Mouse (Mus musculus): ENCODE measurements at regions not wholly inside any gene's neighbourhood (a gene's known extent, or its start where the extent isn't known, plus 50 kb on each side); places are given as distances from the start of the nearest gene placed in this dataset.

- no peak overlapping the region for H3K4me2 ChIP-seq (replicated peaks; ENCODE audit: low read depth, low read length)
- no peaks in the 10 kb centered on the region for H3K4me1 ChIP-seq (ENCODE audit: insufficient read depth, low read length)
- no peak overlapping the region for H3K27ac ChIP-seq (ENCODE audit: low read length)
- 83% methylated on average over 2 of the region's 2 CpGs for WGBS
- H3K9ac ChIP-seq (replicated peaks; ENCODE audit: low read length) = no peak overlapping the region
- H3K27me3 ChIP-seq (ENCODE audit: insufficient read depth, low read length) = no peaks in the 10 kb centered on the region
- ATAC-seq (ENCODE audit: low FRiP score, low TSS enrichment) = no peak
- no peak overlapping the region for H3K4me3 ChIP-seq (ENCODE audit: low read length)
- H3K9me3 ChIP-seq (ENCODE audit: low read length) = no peaks in the 10 kb centered on the region
- H3K36me3 ChIP-seq (ENCODE audit: insufficient read depth, low read length) = no peaks in the 10 kb centered on the region
Observed at GRCm38 (mm10) chr4:26965831-26966230, 619.1 kb upstream of the Manea start.

DNA sequence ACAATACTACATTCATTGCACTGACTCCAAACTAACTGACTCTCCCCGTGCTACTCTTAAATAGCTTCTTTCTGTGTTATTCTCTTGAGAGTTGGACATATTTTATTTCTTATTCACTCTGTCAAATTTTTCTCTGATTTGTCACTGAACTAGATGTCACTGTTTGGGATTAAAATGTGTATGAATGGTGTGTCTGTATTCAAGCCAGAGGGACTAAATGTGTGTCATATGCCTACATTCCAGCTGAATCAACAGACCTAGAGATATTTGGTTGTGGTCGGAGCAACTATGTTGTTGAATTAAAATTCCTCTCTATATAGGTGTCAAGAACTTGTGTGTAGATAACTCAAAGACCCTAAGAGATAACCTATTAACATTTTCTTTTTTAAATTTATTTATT lies 618.2 kb upstream of the Manea start:
- H3K36me3 ChIP-seq (ENCODE audit: insufficient read depth, low read length) = no peaks in the 10 kb centered on the region
- no peak overlapping the region for H3K9ac ChIP-seq (replicated peaks; ENCODE audit: low read length)
- no peak for ATAC-seq (ENCODE audit: low FRiP score, low TSS enrichment)
- no peaks in the 10 kb centered on the region for H3K9me3 ChIP-seq (ENCODE audit: low read length)
- H3K4me2 ChIP-seq (replicated peaks; ENCODE audit: low read depth, low read length) = no peak overlapping the region
- no peaks in the 10 kb centered on the region for H3K27me3 ChIP-seq (ENCODE audit: insufficient read depth, low read length)
- H3K4me3 ChIP-seq (ENCODE audit: low read length) = no peak overlapping the region
- H3K4me1 ChIP-seq (ENCODE audit: insufficient read depth, low read length) = no peaks in the 10 kb centered on the region
- WGBS = 87% methylated on average over 2 of the region's 2 CpGs
- no peak overlapping the region for H3K27ac ChIP-seq (ENCODE audit: low read length)

- 91% methylated on average over 2 of the region's 2 CpGs for WGBS
- Histone ChIP-seq H3K27ac (ENCODE audit: low read length) (no peak overlapping the region), H3K4me3 (ENCODE audit: low read length) (no peak overlapping the region)
Observed at GRCm38 (mm10) chr4:26944617-26945016, 597.9 kb upstream of the Manea start.

GRCm38 (mm10) chr4:26933988-26934798 lies 587.5 kb upstream of the Manea start:
- H3K27me3 ChIP-seq (ENCODE audit: insufficient read depth, low read length) = no peaks in the 10 kb centered on the region
- 57% methylated on average over 10 of the region's 10 CpGs for WGBS
- H3K9ac ChIP-seq (replicated peaks; ENCODE audit: low read length) = no peak overlapping the region
- no peaks in the 10 kb centered on the region for H3K9me3 ChIP-seq (ENCODE audit: low read length)
- no peak overlapping the region for H3K4me3 ChIP-seq (ENCODE audit: low read length)
- H3K36me3 ChIP-seq (ENCODE audit: insufficient read depth, low read length) = no peaks in the 10 kb centered on the region
- H3K4me2 ChIP-seq (replicated peaks; ENCODE audit: low read depth, low read length) = no peak overlapping the region
- H3K27ac ChIP-seq (ENCODE audit: low read length) = no peak overlapping the region
- no peaks in the 10 kb centered on the region for H3K4me1 ChIP-seq (ENCODE audit: insufficient read depth, low read length)
- 0 out of 2 replicates have a peak, but pooled peaks have one; percentile 46 for ATAC-seq (ENCODE audit: low FRiP score, low TSS enrichment)

More at GRCm38 (mm10) chr4:26944617-26945016, 597.9 kb upstream of the Manea start:
- no peaks in the 10 kb centered on the region for H3K36me3 ChIP-seq (ENCODE audit: insufficient read depth, low read length)
- no peaks in the 10 kb centered on the region for H3K9me3 ChIP-seq (ENCODE audit: low read length)
- no peak overlapping the region for H3K9ac ChIP-seq (replicated peaks; ENCODE audit: low read length)
- no peak for ATAC-seq (ENCODE audit: low FRiP score, low TSS enrichment)
- no peak overlapping the region for H3K4me2 ChIP-seq (replicated peaks; ENCODE audit: low read depth, low read length)
- no peaks in the 10 kb centered on the region for H3K27me3 ChIP-seq (ENCODE audit: insufficient read depth, low read length)
- no peaks in the 10 kb centered on the region for H3K4me1 ChIP-seq (ENCODE audit: insufficient read depth, low read length)

DNA sequence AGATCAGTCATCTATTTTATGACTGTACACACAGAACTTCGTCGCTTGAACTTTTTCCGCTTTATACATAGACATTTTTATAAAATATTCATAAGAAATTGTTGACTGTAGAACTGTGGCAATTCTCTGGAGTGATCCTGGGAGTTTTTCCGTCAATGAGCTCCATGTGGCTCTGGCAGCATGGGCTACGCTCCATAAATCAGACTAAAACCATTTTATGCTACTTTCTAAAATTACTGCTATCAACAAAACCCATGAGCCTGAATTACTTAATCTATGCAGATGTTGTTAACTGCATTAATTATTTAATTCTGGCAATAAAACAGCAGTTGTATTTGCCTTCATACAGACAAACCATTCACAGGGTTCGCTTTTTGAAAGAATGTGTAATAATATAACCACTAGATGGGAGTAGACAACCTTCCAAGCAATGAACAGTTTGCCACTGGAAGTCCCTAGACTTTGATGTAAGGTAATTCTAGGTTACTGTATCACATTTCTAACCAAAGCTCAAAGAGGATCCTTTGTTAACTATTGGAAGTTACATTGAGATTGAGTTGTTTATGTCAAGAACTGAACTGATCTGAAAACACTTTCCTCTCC lies 583.3 kb upstream of the Manea start:
- no peak overlapping the region for H3K27ac ChIP-seq (ENCODE audit: low read length)
- no peaks in the 10 kb centered on the region for H3K36me3 ChIP-seq (ENCODE audit: insufficient read depth, low read length)
- no peak overlapping the region for H3K4me3 ChIP-seq (ENCODE audit: low read length)
- WGBS = 55% methylated on average over 6 of the region's 6 CpGs
- H3K4me2 ChIP-seq (replicated peaks; ENCODE audit: low read depth, low read length) = no peak overlapping the region
- no peaks in the 10 kb centered on the region for H3K4me1 ChIP-seq (ENCODE audit: insufficient read depth, low read length)
- H3K9me3 ChIP-seq (ENCODE audit: low read length) = no peaks in the 10 kb centered on the region
- ATAC-seq (ENCODE audit: low FRiP score, low TSS enrichment) = peak; percentile 71; the same call in 1 of the 2 replicates
- no peaks in the 10 kb centered on the region for H3K27me3 ChIP-seq (ENCODE audit: insufficient read depth, low read length)
- H3K9ac ChIP-seq (replicated peaks; ENCODE audit: low read length) = no peak overlapping the region

- ATAC-seq (ENCODE audit: low FRiP score, low TSS enrichment) = no peak
- 83% methylated on average over 3 of the region's 3 CpGs for WGBS
- no peak overlapping the region for H3K9ac ChIP-seq (replicated peaks; ENCODE audit: low read length)
Observed at GRCm38 (mm10) chr4:26926060-26926459, 579.4 kb upstream of the Manea start.

GRCm38 (mm10) chr4:26888514-26888913 lies 541.8 kb upstream of the Manea start:
- Histone ChIP-seq H3K4me3 (ENCODE audit: low read length) (no peak overlapping the region), H3K36me3 (ENCODE audit: insufficient read depth, low read length) (no peaks in the 10 kb centered on the region), H3K4me2 (replicated peaks; ENCODE audit: low read depth, low read length) (no peak overlapping the region), H3K27ac (ENCODE audit: low read length) (no peak overlapping the region), H3K9me3 (ENCODE audit: low read length) (no peaks in the 10 kb centered on the region), H3K9ac (replicated peaks; ENCODE audit: low read length) (no peak overlapping the region), H3K27me3 (ENCODE audit: insufficient read depth, low read length) (no peaks in the 10 kb centered on the region), H3K4me1 (ENCODE audit: insufficient read depth, low read length) (no peaks in the 10 kb centered on the region)
- no peak for ATAC-seq (ENCODE audit: low FRiP score, low TSS enrichment)
- 69% methylated on average over 2 of the region's 2 CpGs for WGBS

More at GRCm38 (mm10) chr4:26926060-26926459, 579.4 kb upstream of the Manea start:
- Histone ChIP-seq H3K9me3 (ENCODE audit: low read length) (no peaks in the 10 kb centered on the region), H3K4me3 (ENCODE audit: low read length) (no peak overlapping the region), H3K4me1 (ENCODE audit: insufficient read depth, low read length) (no peaks in the 10 kb centered on the region), H3K27ac (ENCODE audit: low read length) (no peak overlapping the region), H3K36me3 (ENCODE audit: insufficient read depth, low read length) (no peaks in the 10 kb centered on the region), H3K4me2 (replicated peaks; ENCODE audit: low read depth, low read length) (no peak overlapping the region), H3K27me3 (ENCODE audit: insufficient read depth, low read length) (no peaks in the 10 kb centered on the region)

- Histone ChIP-seq H3K36me3 (ENCODE audit: insufficient read depth, low read length) (no peaks in the 10 kb centered on the region), H3K4me2 (replicated peaks; ENCODE audit: low read depth, low read length) (no peak overlapping the region), H3K4me3 (ENCODE audit: low read length) (no peak overlapping the region), H3K9me3 (ENCODE audit: low read length) (no peaks in the 10 kb centered on the region), H3K27ac (ENCODE audit: low read length) (no peak overlapping the region), H3K27me3 (ENCODE audit: insufficient read depth, low read length) (no peaks in the 10 kb centered on the region), H3K9ac (replicated peaks; ENCODE audit: low read length) (no peak overlapping the region), H3K4me1 (ENCODE audit: insufficient read depth, low read length) (no peaks in the 10 kb centered on the region)
- WGBS = 36% methylated on average over 3 of the region's 3 CpGs
- no peak for ATAC-seq (ENCODE audit: low FRiP score, low TSS enrichment)
Observed at GRCm38 (mm10) chr4:26879022-26879421, 532.3 kb upstream of the Manea start.

GRCm38 (mm10) chr4:26841761-26842160 lies 495.1 kb upstream of the Manea start:
- no peak overlapping the region for H3K9ac ChIP-seq (replicated peaks; ENCODE audit: low read length)

DNA sequence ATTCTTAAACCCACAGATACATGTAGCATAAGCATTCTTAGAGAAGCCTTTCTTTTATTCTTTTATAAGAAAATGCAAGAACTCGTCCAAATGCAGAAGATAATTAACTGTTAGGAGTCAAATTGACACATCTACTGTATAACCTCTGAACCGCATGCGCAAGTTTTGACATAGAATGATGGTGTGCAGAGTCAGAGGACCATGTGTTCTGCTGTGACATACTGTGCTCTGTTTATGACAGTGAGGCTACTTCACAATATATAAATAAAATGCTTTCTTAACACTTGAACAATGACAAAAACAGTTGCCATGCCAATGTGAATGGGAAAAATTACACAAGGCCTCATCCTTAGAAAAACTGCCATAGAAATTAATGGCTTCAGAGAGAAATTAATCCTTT lies 454.1 kb upstream of the Manea start:
- Histone ChIP-seq H3K27ac (ENCODE audit: low read length) (no peak overlapping the region), H3K27me3 (ENCODE audit: insufficient read depth, low read length) (no peaks in the 10 kb centered on the region), H3K36me3 (ENCODE audit: insufficient read depth, low read length) (no peaks in the 10 kb centered on the region), H3K9ac (replicated peaks; ENCODE audit: low read length) (no peak overlapping the region), H3K4me2 (replicated peaks; ENCODE audit: low read depth, low read length) (no peak overlapping the region), H3K9me3 (ENCODE audit: low read length) (no peaks in the 10 kb centered on the region), H3K4me3 (ENCODE audit: low read length) (no peak overlapping the region), H3K4me1 (ENCODE audit: insufficient read depth, low read length) (no peaks in the 10 kb centered on the region)
- WGBS = 76% methylated on average over 3 of the region's 3 CpGs
- ATAC-seq (ENCODE audit: low FRiP score, low TSS enrichment) = no peak

More at GRCm38 (mm10) chr4:26841761-26842160, 495.1 kb upstream of the Manea start:
- Histone ChIP-seq H3K27me3 (ENCODE audit: insufficient read depth, low read length) (no peaks in the 10 kb centered on the region), H3K4me2 (replicated peaks; ENCODE audit: low read depth, low read length) (no peak overlapping the region), H3K9me3 (ENCODE audit: low read length) (no peaks in the 10 kb centered on the region), H3K27ac (ENCODE audit: low read length) (no peak overlapping the region), H3K4me1 (ENCODE audit: insufficient read depth, low read length) (no peaks in the 10 kb centered on the region), H3K36me3 (ENCODE audit: insufficient read depth, low read length) (no peaks in the 10 kb centered on the region), H3K4me3 (ENCODE audit: low read length) (no peak overlapping the region)
- no peak for ATAC-seq (ENCODE audit: low FRiP score, low TSS enrichment)
- WGBS = 79% methylated on average over 1 of the region's 1 CpGs
